Mouse (Mus musculus) granulocyte monocyte progenitor cell, adult 5-6 weeks (primary cell): Measurements from ENCODE around the gene Aldh6a1. TPM values are rescaled to one million over a fixed set of nuclear protein-coding genes. Genes with fewer than 3 reads are reported as not detected.

Experiments
- ATAC-seq: replicated peaks from 2 replicates; pipeline ENCODE4 v1.8.0; 2016; ENCODE audit warnings: mild to moderate bottlenecking, moderate TSS enrichment, inconsistent platforms; ENCODE audit not compliant: poor library complexity, severe bottlenecking
- total RNA-seq, 2 experiments: library from RNA; stranded (forward) in 1 of 2; stranded (reverse) in 1 of 2; fragments of 200-712, 200-1000 nt in 1 of 2; fragments of >200 nt in 1 of 2; fragmentation: Nextera tagmentation in 1 of 2; gene quantifications; 2 replicates each; pipeline ENCODE4 v1.2.3; 2014 to 2017

Gene Aldh6a1
- total RNA-seq, 2 experiments from 2014 or later: 8.0 to 10.4 TPM

- peak; percentile 98 for ATAC-seq
Observed at GRCm38 (mm10) chr12:84416834-84417604, 33.8 kb downstream of the Aldh6a1 start, which contains the start of gene Rnf113a2. Gene Rnf113a2 (plus strand): TSS chr12:84417196.

- peak; percentile 90 for ATAC-seq
Observed at GRCm38 (mm10) chr12:84408819-84409507, 41.8 kb downstream of the Aldh6a1 start, which contains the start of the genes Entpd5 and Bbof1. Gene Entpd5 (minus strand): TSS chr12:84409029. Gene Bbof1 (plus strand): TSS chr12:84409071.

- peak; percentile 83 for ATAC-seq
Observed at GRCm38 (mm10) chr12:84407874-84408818, 42.7 kb downstream of the Aldh6a1 start.

- no peak for ATAC-seq
Observed at GRCm38 (mm10) chr12:84407259-84407658, 43.5 kb downstream of the Aldh6a1 start.

- no peak for ATAC-seq
Observed at GRCm38 (mm10) chr12:84404541-84404940, 46.3 kb downstream of the Aldh6a1 start.

- no peak for ATAC-seq
Observed at GRCm38 (mm10) chr12:84402923-84403322, 47.9 kb downstream of the Aldh6a1 start.

- ATAC-seq: no peak
Observed at GRCm38 (mm10) chr12:84400653-84401052, 50.2 kb downstream of the Aldh6a1 start.

GRCm38 (mm10) chr12:84400068-84400467 lies 50.7 kb downstream of the Aldh6a1 start:
- no peak for ATAC-seq

- no peak for ATAC-seq
Observed at GRCm38 (mm10) chr12:84399663-84400062, 51.1 kb downstream of the Aldh6a1 start.

- no peak for ATAC-seq
Observed at GRCm38 (mm10) chr12:84399135-84399534, 51.7 kb downstream of the Aldh6a1 start.

- ATAC-seq: no peak
Observed at GRCm38 (mm10) chr12:84398629-84399028, 52.2 kb downstream of the Aldh6a1 start.

GRCm38 (mm10) chr12:84397685-84398084 lies 53.1 kb downstream of the Aldh6a1 start:
- ATAC-seq: no peak

GRCm38 (mm10) chr12:84396947-84397679 lies 53.7 kb downstream of the Aldh6a1 start:
- no peak for ATAC-seq

GRCm38 (mm10) chr12:84393847-84394246 lies 57.0 kb downstream of the Aldh6a1 start:
- ATAC-seq: no peak

- ATAC-seq: no peak
Observed at GRCm38 (mm10) chr12:84392681-84393080, 58.1 kb downstream of the Aldh6a1 start.

- ATAC-seq: no peak
Observed at GRCm38 (mm10) chr12:84390336-84390735, 60.5 kb downstream of the Aldh6a1 start.

- ATAC-seq: peak; percentile 77
Observed at GRCm38 (mm10) chr12:84388774-84389400, 61.9 kb downstream of the Aldh6a1 start.

GRCm38 (mm10) chr12:84388097-84388496 lies 62.7 kb downstream of the Aldh6a1 start:
- ATAC-seq: no peak

- ATAC-seq: no peak
Observed at GRCm38 (mm10) chr12:84385408-84385807, 65.4 kb downstream of the Aldh6a1 start.
